In the genomic region with DNA sequence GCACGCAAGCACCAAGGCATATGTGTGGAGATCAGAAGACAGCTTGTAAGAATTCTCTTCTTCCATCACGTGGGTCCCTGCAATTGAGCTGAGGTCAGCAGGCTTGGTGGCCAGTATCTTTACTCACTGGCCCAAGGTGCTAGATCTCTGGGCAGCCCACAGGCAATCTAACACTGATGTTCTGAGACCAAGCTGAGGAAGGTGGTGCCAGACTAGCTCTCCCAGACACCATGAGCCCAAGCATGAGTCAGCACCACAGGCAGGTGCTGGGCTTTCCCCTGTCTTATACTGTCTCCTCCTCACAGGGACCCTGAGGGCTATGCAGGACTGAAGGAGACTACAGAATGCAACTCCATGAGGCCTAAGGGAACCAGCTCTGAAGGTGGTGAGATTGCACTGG, we compare ENCODE assay signal across 23 mouse cellular contexts.
"Had no signal": no experiment of that assay in that cellular context is flagged by ENCODE, and none has a peak within 500 bp of the region (broad histone marks: within the 10 kb centered on the region; RNA-seq: fewer than 3 reads in every experiment).

No protein-coding gene starts in this region.

- H3K36me3 ChIP-seq: neural tube, embryonic 15.5 days had no signal

- H3K9me3 ChIP-seq: kidney, embryonic 15.5 days; limb, embryonic 12.5 days; limb, embryonic 15.5 days; liver, embryonic 12.5 days; liver, embryonic 15.5 days; neural tube, embryonic 12.5 days; neural tube, embryonic 15.5 days; stomach, embryonic 15.5 days had no signal

- DNase-seq: kidney, adult 8-10 months; kidney, postnatal 10 days; kidney, postnatal 4 days; left cerebral cortex, postnatal 4 days; lung, adult 2 months; lung, postnatal 14 days; lung, postnatal 4 days; midbrain, embryonic 14.5 days; right cerebral cortex, adult 18-20 months; right cerebral cortex, postnatal 14 days; right cerebral cortex, postnatal 4 days; spleen, adult 18-20 months; thymus, adult 18-20 months; thymus, postnatal 36 days had no signal

- H3K9ac ChIP-seq: kidney, embryonic 15.5 days; limb, embryonic 12.5 days; limb, embryonic 15.5 days; liver, embryonic 12.5 days; liver, embryonic 15.5 days; neural tube, embryonic 12.5 days; neural tube, embryonic 15.5 days; stomach, embryonic 15.5 days had no signal

- H3K27me3 ChIP-seq: kidney, embryonic 15.5 days; liver, embryonic 12.5 days; liver, embryonic 15.5 days; neural tube, embryonic 12.5 days; neural tube, embryonic 15.5 days; stomach, embryonic 15.5 days had no signal

- H3K4me3 ChIP-seq: kidney, embryonic 15.5 days; limb, embryonic 12.5 days; limb, embryonic 15.5 days; liver, embryonic 12.5 days; liver, embryonic 15.5 days; neural tube, embryonic 12.5 days; neural tube, embryonic 15.5 days; stomach, embryonic 15.5 days had no signal

- H3K27ac ChIP-seq: kidney, embryonic 15.5 days; limb, embryonic 12.5 days; limb, embryonic 15.5 days; liver, embryonic 12.5 days; liver, embryonic 15.5 days; neural tube, embryonic 12.5 days; neural tube, embryonic 15.5 days; stomach, embryonic 15.5 days had no signal

- H3K4me2 ChIP-seq: kidney, embryonic 15.5 days; limb, embryonic 12.5 days; limb, embryonic 15.5 days; liver, embryonic 12.5 days; liver, embryonic 15.5 days; midbrain, embryonic 11.5 days; neural tube, embryonic 12.5 days; neural tube, embryonic 15.5 days; stomach, embryonic 15.5 days had no signal
